Mouse (Mus musculus) embryonic facial prominence, embryonic 13.5 days (tissue): ENCODE results near the gene Fignl2. TPM values are rescaled to one million over a fixed set of nuclear protein-coding genes. Genes with fewer than 3 reads are reported as not detected.
A peak's percentile ranks its signal among the peaks of the same experiment; 100 is the strongest.

Experiments
- ATAC-seq: fragments of 200-750 bp; cut with Nextera tagmentation; 2 replicates; pipeline ENCODE4 v1.8.0; 2017; ENCODE audit warnings: low read depth; ENCODE audit not compliant: insufficient number of reproducible peaks, insufficient read depth, low FRiP score, low TSS enrichment
- H3K27ac ChIP-seq: fragments of 300-500 bp; sonication (generic); 2 replicates; pipeline ENCODE4 v1.5.1; 2015; ENCODE audit warnings: moderate library complexity, mild to moderate bottlenecking, inconsistent platforms
- H3K27me3 ChIP-seq: fragments of 300-500 bp; sonication (generic); 2 replicates; pipeline ENCODE4 v1.6.1; 2015; ENCODE audit warnings: mild to moderate bottlenecking, inconsistent platforms
- H3K36me3 ChIP-seq: fragments of 300-500 bp; sonication (generic); 2 replicates; pipeline ENCODE4 v1.6.1; 2015; ENCODE audit warnings: mild to moderate bottlenecking, inconsistent platforms
- H3K4me1 ChIP-seq: fragments of 300-500 bp; sonication (generic); 2 replicates; pipeline ENCODE4 v1.6.1; 2015; ENCODE audit warnings: inconsistent platforms
- H3K4me2 ChIP-seq: fragments of 300-500 bp; sonication (generic); 2 replicates; pipeline ENCODE4 v1.6.1; 2015; ENCODE audit warnings: moderate library complexity, mild to moderate bottlenecking, inconsistent platforms
- H3K4me3 ChIP-seq: fragments of 300-500 bp; sonication (generic); 2 replicates; pipeline ENCODE4 v1.5.1; 2015; ENCODE audit warnings: mild to moderate bottlenecking, inconsistent platforms
- H3K9ac ChIP-seq: fragments of 300-500 bp; sonication (generic); 2 replicates; pipeline ENCODE4 v1.6.1; 2015; ENCODE audit warnings: mild to moderate bottlenecking, inconsistent platforms
- H3K9me3 ChIP-seq: fragments of 300-500 bp; sonication (generic); 2 replicates; pipeline ENCODE4 v1.6.1; 2016; ENCODE audit warnings: inconsistent platforms
- WGBS: fragments of 180-500 bp; shearing (Covaris S2); methylation state at CpG from one replicate; pipeline ENCODE4 v1.1.7; 2015; ENCODE audit warnings: mixed read lengths; 5-methylcytosine and 5-hydroxymethylcytosine counted together
- polyA plus RNA-seq: library from polyadenylated mRNA; unstranded; fragments of >200 nt; fragmentation: Nextera tagmentation; extraction: Ambion mirVana; gene quantifications from 2 replicates; pipeline ENCODE4 v1.2.1, GENCODE M21; 2015

The Fignl2 gene
- polyA plus RNA-seq, 1 experiment from 2014 or later: 0.21 TPM

DNA sequence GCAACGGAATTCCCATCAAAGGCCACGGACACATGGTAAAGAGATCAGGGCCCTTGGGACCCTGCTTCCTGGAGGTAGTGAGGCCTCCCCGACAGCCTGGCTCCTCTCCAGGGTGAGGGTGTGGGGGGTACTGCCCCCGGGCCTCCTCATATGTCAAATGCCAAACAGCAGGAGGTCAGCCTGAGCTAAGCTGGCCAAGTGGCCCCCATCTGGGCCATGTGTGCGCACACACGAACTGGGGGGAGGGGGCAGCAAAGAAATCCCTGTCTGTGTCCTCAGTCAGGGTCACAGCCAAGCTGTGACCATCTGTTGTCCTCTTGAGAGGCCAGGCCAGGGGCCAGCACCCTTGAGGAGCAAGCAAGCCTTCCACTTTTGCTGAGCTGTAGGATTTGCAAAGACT lies 13.3 kb downstream of the Fignl2 start:
- H3K4me3 ChIP-seq: no peak overlapping the region
- H3K9ac ChIP-seq: no peak overlapping the region
- no peak overlapping the region for H3K4me2 ChIP-seq
- H3K27me3 ChIP-seq: no peaks in the 10 kb centered on the region
- ATAC-seq: no peak
- no peaks in the 10 kb centered on the region for H3K9me3 ChIP-seq
- H3K4me1 ChIP-seq: peaks cover 65% of the 10 kb centered on the region
- no peaks in the 10 kb centered on the region for H3K36me3 ChIP-seq
- 17% methylated on average over 6 of the region's 6 CpGs for WGBS
- no peak overlapping the region for H3K27ac ChIP-seq

DNA sequence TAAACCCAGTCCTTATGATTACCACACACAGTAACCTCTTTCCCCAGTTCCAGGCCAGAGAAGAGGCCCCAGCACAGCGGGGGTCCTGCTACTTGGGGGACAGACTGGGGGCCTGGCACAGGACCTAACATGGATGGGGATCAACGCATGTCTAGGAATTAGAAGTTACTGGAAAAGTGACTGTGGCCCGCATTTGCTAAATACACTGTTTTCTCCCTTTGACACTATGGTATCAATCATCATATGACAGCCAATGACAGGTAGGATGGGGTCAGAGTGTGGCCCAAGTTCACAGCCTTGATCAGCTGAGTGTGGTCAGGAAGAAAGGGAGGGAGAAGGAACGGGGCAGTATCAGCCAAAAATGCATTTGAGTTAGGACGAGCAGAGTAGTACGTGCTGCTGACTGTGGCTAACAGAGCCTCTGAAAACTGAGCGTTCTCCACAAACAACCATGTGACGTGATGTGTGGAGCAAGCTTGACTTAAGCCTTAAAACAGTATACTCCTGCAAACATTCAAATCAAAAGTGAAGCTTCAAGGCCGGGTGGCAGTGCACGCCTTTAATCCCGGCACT lies 18.0 kb downstream of the Fignl2 start:
- peak overlapping the region; percentile 5; the same call in 1 of the 2 replicates for H3K27ac ChIP-seq

DNA sequence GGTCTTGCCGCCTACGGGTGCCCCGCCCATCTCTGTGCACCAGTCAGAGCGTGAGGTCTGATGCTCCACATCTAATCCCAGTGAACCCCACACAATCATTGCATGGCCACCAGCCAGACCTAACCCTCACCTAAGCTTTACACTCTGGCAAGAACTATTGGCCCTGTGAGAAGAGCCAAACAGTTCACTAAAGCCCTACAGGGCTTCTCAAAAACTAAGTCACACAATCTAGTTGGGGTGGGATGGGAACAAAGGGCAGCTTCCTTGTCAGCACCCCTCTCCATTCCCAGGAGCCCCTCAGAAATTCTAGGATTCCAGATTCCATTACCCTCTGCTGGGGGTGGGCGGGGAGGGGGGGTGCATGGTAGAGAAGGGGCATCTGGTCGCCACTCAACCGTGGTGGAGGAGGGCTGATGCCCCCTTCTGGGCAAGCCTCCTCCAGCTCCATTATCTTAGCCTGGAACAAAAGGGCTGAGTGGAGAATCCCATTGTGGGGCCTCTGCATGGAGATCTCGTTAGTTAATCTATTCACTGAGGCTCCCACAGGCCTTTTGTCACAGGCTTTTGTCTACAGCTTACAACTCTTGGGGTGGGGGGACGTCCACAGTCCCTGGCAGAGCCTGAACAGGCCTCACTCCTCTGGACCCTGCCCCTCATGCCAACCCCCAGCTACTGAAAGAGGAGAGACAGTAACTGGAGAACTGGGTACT lies 18.6 kb downstream of the Fignl2 start:
- peaks cover 28% of the 10 kb centered on the region for H3K4me1 ChIP-seq
- no peak overlapping the region for H3K4me3 ChIP-seq
- peak overlapping the region; percentile 5; the same call in 1 of the 2 replicates for H3K27ac ChIP-seq
- H3K4me2 ChIP-seq: no peak overlapping the region
- H3K36me3 ChIP-seq: no peaks in the 10 kb centered on the region
- 0 out of 2 replicates have a peak overlapping the region, but pooled peaks have one; percentile 37 for H3K9ac ChIP-seq
- H3K9me3 ChIP-seq: no peaks in the 10 kb centered on the region
- peaks cover 16% of the 10 kb centered on the region for H3K27me3 ChIP-seq
- WGBS: 46% methylated on average over 9 of the region's 9 CpGs
- ATAC-seq: no peak

More for the DNA sequence above, 18.0 kb downstream of the Fignl2 start:
- Histone ChIP-seq H3K27me3 (peaks cover 10% of the 10 kb centered on the region), H3K9me3 (no peaks in the 10 kb centered on the region), H3K4me1 (peaks cover 34% of the 10 kb centered on the region), H3K9ac (0 out of 2 replicates have a peak overlapping the region, but pooled peaks have one; percentile 37), H3K4me2 (no peak overlapping the region), H3K4me3 (no peak overlapping the region), H3K36me3 (no peaks in the 10 kb centered on the region)
- WGBS: 61% methylated on average over 11 of the region's 11 CpGs
- no peak for ATAC-seq

DNA sequence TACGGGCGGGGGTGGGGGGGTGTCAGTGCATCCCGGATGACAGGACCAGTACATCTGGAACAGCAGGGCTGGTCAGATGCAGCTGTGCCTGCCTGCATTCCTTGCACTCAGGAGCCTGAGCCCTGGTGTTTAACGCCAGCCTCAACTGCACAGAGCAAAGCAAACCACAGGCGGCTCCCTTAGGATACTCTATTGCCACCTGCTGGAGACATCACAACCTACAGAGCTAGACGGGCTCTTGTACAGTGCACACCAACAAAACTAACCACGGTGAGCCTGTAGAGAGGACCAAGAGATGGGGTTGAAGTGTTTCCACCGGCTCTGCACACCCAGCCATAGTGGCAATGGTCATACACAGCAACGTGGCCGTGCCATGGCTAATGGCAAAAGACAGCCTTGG lies 22.1 kb downstream of the Fignl2 start:
- Histone ChIP-seq H3K9me3 (no peaks in the 10 kb centered on the region; the same call in 1 of the 2 replicates), H3K4me1 (peaks cover 40% of the 10 kb centered on the region), H3K27ac (no peak overlapping the region), H3K9ac (no peak overlapping the region), H3K4me3 (no peak overlapping the region), H3K27me3 (peaks cover 50% of the 10 kb centered on the region), H3K36me3 (no peaks in the 10 kb centered on the region), H3K4me2 (no peak overlapping the region)
- 39% methylated on average over 10 of the region's 10 CpGs for WGBS
- 0 out of 2 replicates have a peak, but pooled peaks have one; percentile 39 for ATAC-seq

DNA sequence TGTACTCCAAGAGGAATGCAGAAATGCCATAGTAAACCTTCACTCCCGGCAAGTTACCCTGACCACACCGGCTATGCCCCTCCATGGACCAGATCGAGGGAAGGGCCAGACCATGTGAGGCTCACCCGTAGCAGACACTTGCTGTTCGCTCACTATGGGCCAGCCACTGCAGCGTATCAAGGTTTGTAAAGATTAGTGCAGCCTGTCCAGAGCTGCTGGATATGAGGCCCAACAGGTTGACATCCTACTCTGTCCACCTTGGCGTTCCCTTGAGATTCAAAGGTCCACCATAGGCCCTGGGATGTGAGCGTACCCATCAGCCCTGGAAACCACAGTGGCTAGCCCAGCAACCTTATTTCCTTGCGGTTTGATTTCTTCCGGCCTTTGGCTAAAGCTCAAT lies 23.8 kb downstream of the Fignl2 start:
- no peak overlapping the region for H3K27ac ChIP-seq
- H3K36me3 ChIP-seq: no peaks in the 10 kb centered on the region
- WGBS: 76% methylated on average over 10 of the region's 10 CpGs
- peaks cover 63% of the 10 kb centered on the region for H3K27me3 ChIP-seq
- peak overlapping the region; percentile 51; the same call in 1 of the 2 replicates for H3K4me3 ChIP-seq
- H3K9me3 ChIP-seq: no peaks in the 10 kb centered on the region; the same call in 1 of the 2 replicates
- no peak overlapping the region; the same call in 1 of the 2 replicates for H3K4me2 ChIP-seq
- H3K4me1 ChIP-seq: peaks cover 29% of the 10 kb centered on the region
- no peak overlapping the region for H3K9ac ChIP-seq
- ATAC-seq: no peak

DNA sequence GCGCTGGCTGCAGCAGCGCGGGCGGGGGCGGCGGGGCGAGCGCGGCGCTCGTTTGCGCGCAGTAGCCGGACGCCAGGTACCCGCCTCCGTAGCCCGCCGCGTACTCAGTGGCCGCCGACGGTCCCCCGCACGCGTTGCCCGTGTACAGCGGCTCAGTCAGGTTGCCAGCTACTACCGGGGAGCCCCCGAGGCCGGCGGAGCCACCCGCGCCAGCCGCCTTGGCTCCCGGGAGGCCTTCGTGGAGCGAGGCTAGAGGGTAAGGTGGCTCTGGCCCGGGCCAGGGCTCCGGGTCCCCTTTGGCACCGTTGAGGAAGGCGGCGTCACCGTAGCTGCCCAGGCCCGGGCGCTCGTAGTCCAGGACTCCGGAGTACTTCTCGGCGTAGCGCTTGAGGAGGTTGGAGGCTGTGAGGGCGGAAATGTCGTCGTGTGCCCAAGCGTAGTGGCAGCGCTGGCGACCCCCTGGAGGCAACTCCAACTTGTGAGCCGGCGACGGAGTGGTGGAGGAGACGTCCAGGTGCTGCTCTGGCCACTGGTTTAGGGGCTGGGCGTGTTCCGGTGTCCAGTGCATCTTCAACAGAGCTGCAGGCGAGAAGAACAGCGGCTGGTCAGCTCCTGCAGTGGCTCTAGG lies 24.4 kb downstream of the Fignl2 start:
- H3K4me1 ChIP-seq: peaks cover 25% of the 10 kb centered on the region; the same call in 1 of the 2 replicates
- H3K27ac ChIP-seq: no peak overlapping the region
- peaks cover 69% of the 10 kb centered on the region for H3K27me3 ChIP-seq

DNA sequence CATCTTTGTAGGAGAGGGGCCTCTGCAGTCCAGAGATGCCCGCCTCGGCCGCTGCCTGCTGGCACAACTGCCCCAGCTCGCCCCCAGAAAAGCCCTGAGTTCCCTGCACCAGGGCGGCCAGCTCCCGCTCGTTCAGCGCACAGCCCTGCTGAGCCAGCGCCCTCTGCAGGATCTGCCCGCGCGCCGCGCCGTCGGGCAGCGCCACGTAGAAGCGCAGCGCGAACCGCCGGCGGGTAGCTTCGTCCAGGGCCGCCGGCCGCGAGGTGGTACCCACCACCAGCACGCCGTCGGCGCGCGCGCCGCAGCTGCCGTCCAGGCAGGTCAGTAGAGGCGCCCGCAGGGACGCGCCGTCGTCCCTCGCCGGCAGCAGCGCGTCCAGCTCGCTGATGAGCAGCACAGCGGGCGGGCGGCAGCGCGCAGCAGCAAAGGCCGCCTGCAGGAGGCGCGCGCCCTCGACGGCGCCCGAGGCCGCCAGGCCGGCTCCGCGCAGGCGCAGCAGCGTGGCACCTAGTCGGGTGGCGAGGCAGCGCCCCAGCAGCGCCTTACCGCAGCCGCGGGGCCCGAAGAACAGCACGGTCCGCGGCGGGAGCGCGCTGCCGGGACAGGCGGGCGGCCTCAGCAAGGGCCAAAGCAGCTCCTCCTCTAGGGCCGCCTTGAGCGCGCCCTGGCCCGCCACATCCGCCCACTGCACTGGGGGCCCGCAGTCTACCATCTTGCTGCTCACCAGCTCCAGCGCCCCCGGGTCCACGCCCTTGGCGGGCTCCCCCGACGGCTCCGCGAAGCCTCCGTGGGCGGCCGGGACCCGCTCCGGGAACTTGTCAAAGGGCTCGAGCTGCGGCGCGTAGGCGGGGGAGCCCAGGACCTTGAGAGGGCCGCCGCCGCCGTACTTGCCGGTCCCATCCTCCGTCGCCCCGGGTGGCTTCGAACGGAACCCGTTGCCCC lies 25.5 kb downstream of the Fignl2 start:
- no peak overlapping the region for H3K27ac ChIP-seq

More for the DNA sequence above, 24.4 kb downstream of the Fignl2 start:
- Histone ChIP-seq H3K9me3 (no peaks in the 10 kb centered on the region; the same call in 1 of the 2 replicates), H3K36me3 (no peaks in the 10 kb centered on the region), H3K4me3 (peak overlapping the region; percentile 51), H3K9ac (peak overlapping the region; percentile 62), H3K4me2 (peak overlapping the region; percentile 88)
- no peak for ATAC-seq
- WGBS: 11% methylated on average over 64 of the region's 65 CpGs

DNA sequence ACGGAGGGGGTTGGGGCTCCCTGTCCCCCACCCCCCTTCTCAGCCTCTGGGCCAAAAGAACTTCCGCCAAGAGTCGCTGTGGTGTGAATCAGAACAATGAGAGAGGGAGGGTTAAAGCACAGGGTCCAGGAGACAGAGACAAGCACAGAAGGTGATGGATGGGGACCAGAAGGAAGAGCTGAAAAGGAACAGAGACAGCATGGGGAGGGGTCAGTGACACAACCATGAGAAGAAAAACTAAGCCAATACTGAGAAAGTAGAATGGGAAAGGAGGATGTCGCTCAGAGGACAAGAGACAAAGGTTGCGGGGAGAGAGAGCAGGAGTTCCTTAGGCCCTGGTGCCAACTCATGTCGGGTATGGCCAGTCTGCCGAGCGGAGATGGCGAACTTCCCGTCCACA lies 26.5 kb downstream of the Fignl2 start:
- peaks cover 90% of the 10 kb centered on the region for H3K27me3 ChIP-seq
- no peaks in the 10 kb centered on the region for H3K36me3 ChIP-seq
- peaks cover 27% of the 10 kb centered on the region for H3K4me1 ChIP-seq
- no peaks in the 10 kb centered on the region; the same call in 1 of the 2 replicates for H3K9me3 ChIP-seq
- 68% methylated on average over 10 of the region's 10 CpGs for WGBS
- no peak overlapping the region for H3K27ac ChIP-seq
- no peak overlapping the region for H3K4me2 ChIP-seq
- no peak overlapping the region for H3K4me3 ChIP-seq
- ATAC-seq: no peak
- no peak overlapping the region for H3K9ac ChIP-seq

More for the DNA sequence above, 25.5 kb downstream of the Fignl2 start:
- ATAC-seq: peak; percentile 48; the same call in 1 of the 2 replicates
- 21% methylated on average over 116 of the region's 120 CpGs for WGBS
- Histone ChIP-seq H3K27me3 (peaks cover 80% of the 10 kb centered on the region), H3K9ac (peak overlapping the region; percentile 62), H3K4me1 (peaks cover 20% of the 10 kb centered on the region), H3K4me2 (peak overlapping the region; percentile 88), H3K9me3 (no peaks in the 10 kb centered on the region; the same call in 1 of the 2 replicates), H3K4me3 (peak overlapping the region; percentile 51), H3K36me3 (no peaks in the 10 kb centered on the region)

DNA sequence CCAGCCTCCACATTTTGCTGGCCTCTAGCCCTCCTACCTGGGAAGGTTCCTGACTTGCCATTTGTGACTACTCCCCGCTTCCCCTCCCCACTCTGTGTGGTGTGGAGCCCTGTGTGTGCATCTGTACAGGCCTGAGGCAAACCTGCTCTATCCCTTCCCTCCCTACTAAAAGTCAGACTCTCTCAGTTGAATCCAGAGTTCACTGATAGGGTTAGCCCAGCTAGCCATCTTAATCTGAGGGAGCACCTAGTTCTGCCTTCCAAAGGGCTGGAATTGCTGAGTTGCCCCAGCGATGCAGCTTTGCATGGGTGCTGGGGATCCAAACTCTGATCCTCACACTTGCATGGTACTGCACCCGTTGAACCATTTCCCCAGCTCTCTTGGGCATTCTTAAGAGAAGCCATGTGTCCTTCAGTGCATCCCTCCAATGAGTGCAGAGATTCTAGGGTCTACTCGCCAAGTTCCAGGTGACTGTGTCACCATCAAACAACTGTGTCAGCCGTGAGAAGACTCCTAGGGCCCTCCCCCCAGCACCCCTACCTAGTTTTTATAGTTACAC lies 29.9 kb downstream of the Fignl2 start:
- Histone ChIP-seq H3K36me3 (no peaks in the 10 kb centered on the region), H3K9me3 (no peaks in the 10 kb centered on the region; the same call in 1 of the 2 replicates), H3K27me3 (peaks cover 95% of the 10 kb centered on the region), H3K4me3 (no peak overlapping the region), H3K27ac (no peak overlapping the region), H3K9ac (no peak overlapping the region), H3K4me2 (no peak overlapping the region), H3K4me1 (peaks cover 27% of the 10 kb centered on the region)
- WGBS: 45% methylated on average over 5 of the region's 5 CpGs
- no peak for ATAC-seq

DNA sequence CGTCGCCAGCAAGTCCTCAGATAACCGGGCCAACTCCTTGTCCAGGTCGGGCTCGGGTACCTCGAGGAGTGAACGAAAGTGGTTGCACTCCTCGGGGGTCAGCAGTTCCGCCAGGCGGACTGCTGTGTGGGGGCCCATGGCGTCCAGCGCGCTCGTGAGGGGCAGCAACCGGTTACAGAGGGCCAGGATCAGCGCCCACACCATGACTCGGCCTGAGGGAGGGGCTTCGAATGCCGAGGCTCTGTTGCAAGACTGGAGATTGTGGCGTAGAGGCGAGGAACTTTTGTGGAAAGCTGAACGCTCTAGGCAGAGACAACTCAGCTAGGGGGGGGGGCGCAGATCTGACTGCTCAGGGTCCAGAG lies 31.2 kb downstream of the Fignl2 start, which contains the start of gene Gm47841:
Gm47841 (minus strand) TSS at position 204 of the 362 bp plus-strand sequence.
- Histone ChIP-seq H3K4me2 (peak within 1 kb of the TSS; percentile 100), H3K27me3 (peaks cover 88% of the 10 kb centered on the region), H3K36me3 (no peaks in the 10 kb centered on the region), H3K9me3 (no peaks in the 10 kb centered on the region), H3K4me3 (peak within 1 kb of the TSS; percentile 60), H3K9ac (peak within 1 kb of the TSS; percentile 74), H3K4me1 (peaks cover 21% of the 10 kb centered on the region), H3K27ac (no peak within 1 kb of the TSS)
- ATAC-seq: no peak
- under 1% methylated on average over 23 of the region's 23 CpGs for WGBS
